Mouse (Mus musculus) inflammation-experienced regulatory T-cells, adult 16 weeks (primary cell): ENCODE measurements around the gene Atp6v0d1. TPM values are rescaled to one million over a fixed set of nuclear protein-coding genes. Genes with fewer than 3 reads are reported as not detected.

ENCODE experiments used
- polyA plus RNA-seq: library from polyadenylated mRNA; unstranded; fragments of 100-300 nt; shearing (Covaris generic); gene quantifications from one replicate; pipeline ENCODE4 v1.2.1, GENCODE M21; 2017

Atp6v0d1 gene
- polyA plus RNA-seq, result 42.2 TPM

DNA sequence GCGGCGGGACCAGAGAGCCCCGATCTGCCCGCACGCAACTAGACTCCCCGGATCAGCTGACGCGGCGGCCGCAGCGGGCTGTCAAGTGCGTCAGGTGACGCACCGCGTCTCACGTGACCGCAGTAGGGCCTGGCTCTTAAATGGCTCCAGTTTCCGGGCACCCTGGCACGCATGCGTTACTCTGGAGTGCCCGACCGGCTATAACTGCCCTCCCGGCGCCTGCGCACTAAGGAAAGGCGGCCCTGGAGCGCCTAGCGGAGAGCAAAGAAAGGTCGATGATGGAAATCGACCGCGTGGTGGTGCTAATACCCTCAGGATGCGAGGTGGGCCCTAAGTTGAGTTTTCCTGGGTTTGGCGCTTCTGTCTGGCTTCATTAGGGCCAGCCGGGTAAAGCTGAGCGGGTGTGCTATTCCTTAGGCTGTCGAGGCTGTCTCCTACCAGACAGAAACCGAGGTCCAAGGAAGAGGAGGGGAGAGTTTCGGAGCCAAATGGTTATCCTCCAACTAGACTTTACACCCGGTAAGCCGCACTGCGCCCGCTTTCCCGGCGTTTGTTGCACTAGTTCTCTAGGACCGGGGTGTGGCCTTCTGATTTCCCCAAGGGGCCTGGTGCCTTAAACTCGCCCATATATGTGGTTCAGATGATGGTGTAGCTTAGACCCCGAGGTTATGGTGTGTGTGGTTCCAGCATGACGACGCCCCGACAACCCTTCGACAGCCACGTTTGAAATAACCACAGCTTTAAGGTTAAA lies at the start of gene Atp6v0d1:
Atp6v0d1 (minus strand) TSS at position 96 of the 751 bp plus-strand sequence.

DNA sequence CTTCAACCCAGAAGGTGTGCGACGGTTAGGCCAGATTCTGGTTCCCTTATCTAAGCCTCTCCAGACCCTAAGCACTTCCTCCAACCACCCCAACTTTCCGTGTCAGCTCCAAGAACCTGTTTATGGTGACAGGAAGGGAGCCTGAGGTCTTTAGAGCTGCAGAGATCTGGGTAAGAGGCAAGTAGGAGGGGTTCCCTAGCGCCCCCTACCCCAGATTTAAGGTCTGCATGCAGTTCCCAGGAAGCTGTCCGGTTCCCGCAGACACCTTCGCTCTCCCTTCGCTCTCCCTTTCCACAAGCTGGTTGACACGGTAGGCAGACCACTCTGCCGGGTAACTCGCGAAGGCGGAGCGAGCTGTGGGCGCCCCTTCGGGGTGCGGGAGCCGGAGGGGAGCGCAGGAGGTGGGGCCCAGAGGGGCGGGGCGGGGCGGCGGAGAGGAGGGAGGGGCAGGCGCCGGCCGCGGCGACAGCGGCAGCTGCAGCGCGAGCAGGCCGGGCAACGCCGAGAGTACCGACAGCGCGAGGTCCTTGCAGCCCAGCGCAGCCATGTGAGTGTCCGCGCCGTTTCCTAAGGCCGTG lies 39.0 kb upstream of the Atp6v0d1 start, which contains the start of gene Ripor1:
Ripor1 (plus strand) TSS at position 452 of the 578 bp plus-strand sequence.

DNA sequence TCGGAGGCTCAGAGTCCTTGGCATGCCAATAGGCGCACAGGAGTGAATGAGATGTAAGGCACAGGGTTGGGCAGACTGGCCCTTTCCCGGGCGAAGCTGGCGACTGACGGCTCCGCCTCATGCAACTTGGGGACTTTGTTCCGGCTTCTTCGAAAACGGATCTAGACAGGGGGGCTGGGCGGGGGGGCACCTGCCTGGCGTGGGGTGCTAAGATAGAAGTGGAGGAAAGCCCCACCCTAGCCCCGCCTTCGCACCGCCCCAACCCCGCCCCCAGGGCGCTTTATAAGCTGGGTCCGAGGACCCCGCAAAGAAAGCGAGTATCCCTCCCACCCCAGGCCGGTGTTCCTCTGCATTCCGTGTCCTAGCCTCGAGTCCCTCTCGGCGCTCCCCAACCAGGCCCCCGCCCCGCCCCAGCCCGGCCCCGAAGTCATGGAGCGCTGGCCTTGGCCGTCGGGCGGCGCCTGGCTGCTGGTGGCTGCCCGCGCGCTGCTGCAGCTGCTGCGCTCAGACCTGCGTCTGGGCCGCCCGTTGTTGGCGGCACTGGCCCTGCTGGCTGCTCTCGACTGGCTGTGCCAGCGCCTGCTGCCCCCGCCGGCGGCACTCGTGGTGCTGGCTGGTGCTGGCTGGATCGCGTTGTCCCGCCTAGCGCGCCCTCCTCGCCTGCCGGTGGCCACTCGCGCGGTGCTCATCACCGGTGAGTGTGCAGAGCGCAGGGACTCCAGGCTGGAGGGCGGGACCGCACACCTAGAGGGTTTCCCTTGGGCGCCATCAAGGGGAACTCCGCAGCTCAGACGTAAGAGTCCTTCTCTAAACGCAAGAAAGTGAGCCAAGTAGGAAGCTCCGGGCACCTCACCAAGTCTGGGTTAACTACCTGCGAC lies 47.2 kb downstream of the Atp6v0d1 start, which contains the start of gene Hsd11b2:
Hsd11b2 (plus strand) TSS at position 320 of the 878 bp plus-strand sequence.

DNA sequence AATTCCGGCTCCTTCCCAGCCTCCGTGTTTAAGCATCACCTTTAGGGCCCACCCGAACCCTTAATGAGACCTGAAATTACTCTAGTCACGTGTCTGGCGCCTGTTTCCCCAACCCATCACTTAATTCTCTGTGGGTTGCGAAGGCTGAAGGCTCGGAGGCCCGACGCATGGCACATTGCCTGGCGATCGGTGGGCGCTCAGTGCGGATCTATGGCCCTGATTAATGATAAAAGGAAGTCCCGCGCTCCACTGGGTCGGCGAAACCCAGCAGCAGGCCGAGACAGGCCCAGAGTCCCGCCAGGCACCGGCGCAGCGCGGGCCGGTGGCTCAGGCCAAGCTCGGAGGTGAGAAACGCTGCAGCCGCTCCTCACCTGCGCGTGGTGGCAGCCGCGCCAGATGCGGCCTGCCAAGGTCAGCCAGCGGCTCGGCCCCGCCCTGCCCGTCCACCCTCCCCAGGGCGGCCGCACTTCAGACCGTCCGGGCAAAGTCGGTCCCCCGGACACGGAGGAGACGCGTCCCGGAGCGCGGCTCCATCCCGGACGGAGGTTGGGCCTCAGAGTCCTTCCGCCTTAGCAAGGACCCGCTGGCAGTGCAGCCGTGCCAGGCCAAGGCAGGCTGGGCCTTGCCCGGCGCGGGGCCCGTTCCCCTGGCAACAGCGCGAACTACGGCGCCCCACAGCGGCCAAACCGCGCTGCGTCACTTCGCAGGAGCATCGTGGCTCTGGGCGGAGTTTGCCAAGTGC lies 69.2 kb downstream of the Atp6v0d1 start, which contains the start of gene Zdhhc1:
Zdhhc1 (minus strand) TSS at position 464 of the 742 bp plus-strand sequence.

Other genes starting within 250 kb of the Atp6v0d1 start
- 3.6 TPM for gene Lrrc29, start 239.8 kb downstream of the Atp6v0d1 start, polyA plus RNA-seq
- gene Tmem208, start 239.7 kb downstream of the Atp6v0d1 start, polyA plus RNA-seq, result 134 TPM
- gene Fhod1, start 218.1 kb downstream of the Atp6v0d1 start, polyA plus RNA-seq, result 1.3 TPM
- 0.56 TPM for gene Slc9a5, start 217.2 kb downstream of the Atp6v0d1 start, polyA plus RNA-seq
- gene Plekhg4, start 192.8 kb downstream of the Atp6v0d1 start, polyA plus RNA-seq, result not detected
- gene Kctd19, start 152.5 kb downstream of the Atp6v0d1 start, polyA plus RNA-seq, result not detected
- not detected for gene Lrrc36, start 152.5 kb downstream of the Atp6v0d1 start, polyA plus RNA-seq
- gene Tppp3, start 94.5 kb downstream of the Atp6v0d1 start, polyA plus RNA-seq, result 0.76 TPM
- gene Zdhhc1, start 69.1 kb downstream of the Atp6v0d1 start, polyA plus RNA-seq, result 3.5 TPM
- gene Hsd11b2, start 47.3 kb downstream of the Atp6v0d1 start, polyA plus RNA-seq, result not detected
- 18.7 TPM for gene Ripor1, start 39.2 kb upstream of the Atp6v0d1 start, polyA plus RNA-seq
- 40.7 TPM for gene Ctcf, start 70.5 kb upstream of the Atp6v0d1 start, polyA plus RNA-seq
- 1.6 TPM for gene Agrp, start 71.3 kb upstream of the Atp6v0d1 start, polyA plus RNA-seq
- gene Carmil2, start 120.2 kb upstream of the Atp6v0d1 start, polyA plus RNA-seq, result 25.6 TPM
- 92.3 TPM for gene Acd, start 135.1 kb upstream of the Atp6v0d1 start, polyA plus RNA-seq
- gene Pard6a, start 135.1 kb upstream of the Atp6v0d1 start, polyA plus RNA-seq, result 12.3 TPM
- 0.35 TPM for gene 4933405L10Rik, start 141.6 kb upstream of the Atp6v0d1 start, polyA plus RNA-seq
- 3.7 TPM for gene Enkd1, start 142.2 kb upstream of the Atp6v0d1 start, polyA plus RNA-seq
- 6.3 TPM for gene Gfod2, start 192.6 kb upstream of the Atp6v0d1 start, polyA plus RNA-seq